Mouse (Mus musculus): ENCODE measurements at regions not wholly inside any gene's neighbourhood (a gene's known extent, or its start where the extent isn't known, plus 50 kb on each side); places are given as distances from the start of the nearest gene placed in this dataset.

- TF ChIP-seq CTCF (IDR thresholded peaks at IDR 0.05) = no peak
- no peak for TF ChIP-seq EP300 (IDR thresholded peaks at IDR 0.05)
- no peak overlapping the region for H3K9ac ChIP-seq (replicated peaks; ENCODE audit: low read depth)
- no peaks in the 10 kb centered on the region for H3K27me3 ChIP-seq (replicated peaks; ENCODE audit: insufficient read depth, low read length)
- H3K4me3 ChIP-seq (ENCODE audit: low read depth, low read length) = no peak overlapping the region
- 59% methylated on average over 3 of the region's 3 CpGs for WGBS
- no peak overlapping the region for H3K4me2 ChIP-seq (replicated peaks; ENCODE audit: low read depth, low read length)
- DNase-seq (ENCODE audit: low spot score) = no peak
- no peaks in the 10 kb centered on the region for H3K36me3 ChIP-seq (ENCODE audit: insufficient read depth, low read length)
- no peaks in the 10 kb centered on the region for H3K4me1 ChIP-seq (ENCODE audit: insufficient read depth, low read depth, low read length)
- no peaks in the 10 kb centered on the region for H3K9me3 ChIP-seq (ENCODE audit: low read length)
- ATAC-seq = no peak
- no peak overlapping the region for H3K27ac ChIP-seq (ENCODE audit: low read length)
These were observed 199.8 kb downstream of the Fam198b start for GRCm38 (mm10) chr3:80084168-80084567.

GRCm38 (mm10) chr3:80099625-80100024 is 215.3 kb downstream of the Fam198b start:
- ATAC-seq = no peak

GRCm38 (mm10) chr3:80120177-80120736 is 235.9 kb downstream of the Fam198b start:
- DNase-seq (ENCODE audit: low spot score) = no peak
- H3K27ac ChIP-seq (ENCODE audit: low read length) = no peak overlapping the region
- H3K4me1 ChIP-seq (ENCODE audit: insufficient read depth, low read depth, low read length) = no peaks in the 10 kb centered on the region
- H3K4me2 ChIP-seq (replicated peaks; ENCODE audit: low read depth, low read length) = no peak overlapping the region
- 50% methylated on average over 1 of the region's 1 CpGs for WGBS
- TF ChIP-seq EP300 (IDR thresholded peaks at IDR 0.05) = no peak
- TF ChIP-seq CTCF (IDR thresholded peaks at IDR 0.05) = no peak
- H3K9ac ChIP-seq (replicated peaks; ENCODE audit: low read depth) = no peak overlapping the region
- H3K9me3 ChIP-seq (ENCODE audit: low read length) = no peaks in the 10 kb centered on the region
- no peaks in the 10 kb centered on the region for H3K27me3 ChIP-seq (replicated peaks; ENCODE audit: insufficient read depth, low read length)
- no peaks in the 10 kb centered on the region for H3K36me3 ChIP-seq (ENCODE audit: insufficient read depth, low read length)
- no peak for ATAC-seq
- no peak overlapping the region for H3K4me3 ChIP-seq (ENCODE audit: low read depth, low read length)

More at GRCm38 (mm10) chr3:80099625-80100024, 215.3 kb downstream of the Fam198b start:
- no peak overlapping the region for H3K27ac ChIP-seq (ENCODE audit: low read length)
- no peaks in the 10 kb centered on the region for H3K36me3 ChIP-seq (ENCODE audit: insufficient read depth, low read length)
- H3K9ac ChIP-seq (replicated peaks; ENCODE audit: low read depth) = no peak overlapping the region
- peak; percentile 7 for DNase-seq (ENCODE audit: low spot score)
- no peak overlapping the region for H3K4me2 ChIP-seq (replicated peaks; ENCODE audit: low read depth, low read length)
- 75% methylated on average over 3 of the region's 3 CpGs for WGBS
- H3K27me3 ChIP-seq (replicated peaks; ENCODE audit: insufficient read depth, low read length) = no peaks in the 10 kb centered on the region
- TF ChIP-seq EP300 (IDR thresholded peaks at IDR 0.05) (no peak), CTCF (IDR thresholded peaks at IDR 0.05) (no peak)
- H3K9me3 ChIP-seq (ENCODE audit: low read length) = no peaks in the 10 kb centered on the region
- no peaks in the 10 kb centered on the region for H3K4me1 ChIP-seq (ENCODE audit: insufficient read depth, low read depth, low read length)
- no peak overlapping the region for H3K4me3 ChIP-seq (ENCODE audit: low read depth, low read length)

- TF ChIP-seq EP300 (IDR thresholded peaks at IDR 0.05) = no peak
- TF ChIP-seq CTCF (IDR thresholded peaks at IDR 0.05) = no peak
- no peak overlapping the region for H3K9ac ChIP-seq (replicated peaks; ENCODE audit: low read depth)
- H3K27me3 ChIP-seq (replicated peaks; ENCODE audit: insufficient read depth, low read length) = no peaks in the 10 kb centered on the region
- no peak overlapping the region for H3K4me2 ChIP-seq (replicated peaks; ENCODE audit: low read depth, low read length)
- no peak overlapping the region for H3K27ac ChIP-seq (ENCODE audit: low read length)
- WGBS = 62% methylated on average over 6 of the region's 6 CpGs
- H3K9me3 ChIP-seq (ENCODE audit: low read length) = no peaks in the 10 kb centered on the region
- ATAC-seq (no peak), DNase-seq (ENCODE audit: low spot score) (no peak)
- H3K36me3 ChIP-seq (ENCODE audit: insufficient read depth, low read length) = no peaks in the 10 kb centered on the region
- no peaks in the 10 kb centered on the region for H3K4me1 ChIP-seq (ENCODE audit: insufficient read depth, low read depth, low read length)
- no peak overlapping the region for H3K4me3 ChIP-seq (ENCODE audit: low read depth, low read length)
These were observed 239.3 kb downstream of the Fam198b start for GRCm38 (mm10) chr3:80123666-80124065.

DNA sequence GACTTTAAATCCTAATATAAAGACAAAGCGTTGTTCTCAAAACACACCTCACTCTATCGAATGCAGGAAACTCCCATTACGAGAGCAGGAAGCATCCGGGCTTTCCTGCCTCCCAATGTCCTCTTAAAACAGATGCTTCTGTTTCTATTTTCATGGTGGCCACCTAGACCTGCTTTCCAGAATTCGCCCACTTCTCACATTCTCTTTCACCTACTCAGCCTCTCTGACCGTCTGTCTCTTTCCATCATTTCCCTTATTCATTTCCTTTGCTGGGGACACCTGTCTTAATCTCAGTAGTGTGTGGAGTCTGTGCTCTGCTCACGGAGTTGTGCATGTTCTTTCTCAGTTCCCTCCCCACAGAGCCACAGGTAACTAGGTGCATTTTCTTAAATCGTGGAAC is 240.3 kb downstream of the Fam198b start:
- Histone ChIP-seq H3K27me3 (replicated peaks; ENCODE audit: insufficient read depth, low read length) (no peaks in the 10 kb centered on the region), H3K27ac (ENCODE audit: low read length) (no peak overlapping the region), H3K9ac (replicated peaks; ENCODE audit: low read depth) (no peak overlapping the region), H3K36me3 (ENCODE audit: insufficient read depth, low read length) (no peaks in the 10 kb centered on the region), H3K9me3 (ENCODE audit: low read length) (no peaks in the 10 kb centered on the region), H3K4me3 (ENCODE audit: low read depth, low read length) (no peak overlapping the region), H3K4me1 (ENCODE audit: insufficient read depth, low read depth, low read length) (no peaks in the 10 kb centered on the region), H3K4me2 (replicated peaks; ENCODE audit: low read depth, low read length) (no peak overlapping the region)
- TF ChIP-seq CTCF (IDR thresholded peaks at IDR 0.05) (no peak), EP300 (IDR thresholded peaks at IDR 0.05) (no peak)
- ATAC-seq (no peak), DNase-seq (ENCODE audit: low spot score) (no peak)
- 70% methylated on average over 8 of the region's 8 CpGs for WGBS

GRCm38 (mm10) chr3:80141697-80142096 is 257.4 kb downstream of the Fam198b start:
- no peak overlapping the region for H3K27ac ChIP-seq (ENCODE audit: low read length)
- H3K9me3 ChIP-seq (ENCODE audit: low read length) = no peaks in the 10 kb centered on the region
- 84% methylated on average over 1 of the region's 1 CpGs for WGBS
- no peaks in the 10 kb centered on the region for H3K4me1 ChIP-seq (ENCODE audit: insufficient read depth, low read depth, low read length)
- DNase-seq (ENCODE audit: low spot score) (no peak), ATAC-seq (no peak)
- H3K9ac ChIP-seq (replicated peaks; ENCODE audit: low read depth) = no peak overlapping the region
- H3K27me3 ChIP-seq (replicated peaks; ENCODE audit: insufficient read depth, low read length) = no peaks in the 10 kb centered on the region
- TF ChIP-seq CTCF (IDR thresholded peaks at IDR 0.05) = no peak
- TF ChIP-seq EP300 (IDR thresholded peaks at IDR 0.05) = no peak
- no peaks in the 10 kb centered on the region for H3K36me3 ChIP-seq (ENCODE audit: insufficient read depth, low read length)
- no peak overlapping the region for H3K4me3 ChIP-seq (ENCODE audit: low read depth, low read length)
- H3K4me2 ChIP-seq (replicated peaks; ENCODE audit: low read depth, low read length) = no peak overlapping the region

DNA sequence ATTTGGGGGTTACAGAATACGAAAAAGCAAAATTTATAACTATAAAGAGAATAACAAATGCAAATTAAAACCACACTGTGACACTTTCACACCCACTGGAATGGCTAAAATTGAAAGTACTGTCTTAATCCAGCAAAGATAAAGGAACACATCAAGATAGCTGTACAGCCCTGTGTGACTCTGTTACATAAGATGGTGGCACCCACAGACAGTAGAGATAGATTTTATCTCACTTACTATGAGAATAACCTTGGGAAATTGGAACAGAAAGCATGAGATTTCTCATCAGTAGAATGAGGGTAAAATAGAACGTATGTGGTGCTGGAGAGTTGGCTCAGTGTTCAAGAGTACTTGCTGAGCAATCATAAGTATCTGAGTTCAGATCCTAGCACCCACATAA is 276.1 kb downstream of the Fam198b start:
- H3K4me3 ChIP-seq (ENCODE audit: low read depth, low read length) = no peak overlapping the region
- no peaks in the 10 kb centered on the region for H3K36me3 ChIP-seq (ENCODE audit: insufficient read depth, low read length)
- H3K27ac ChIP-seq (ENCODE audit: low read length) = no peak overlapping the region
- no peak for TF ChIP-seq EP300 (IDR thresholded peaks at IDR 0.05)
- TF ChIP-seq CTCF (IDR thresholded peaks at IDR 0.05) = no peak
- H3K4me1 ChIP-seq (ENCODE audit: insufficient read depth, low read depth, low read length) = no peaks in the 10 kb centered on the region
- H3K4me2 ChIP-seq (replicated peaks; ENCODE audit: low read depth, low read length) = no peak overlapping the region
- H3K9me3 ChIP-seq (ENCODE audit: low read length) = no peaks in the 10 kb centered on the region
- ATAC-seq (no peak), DNase-seq (ENCODE audit: low spot score) (no peak)
- H3K27me3 ChIP-seq (replicated peaks; ENCODE audit: insufficient read depth, low read length) = no peaks in the 10 kb centered on the region
- WGBS = 67% methylated on average over 2 of the region's 2 CpGs
- no peak overlapping the region for H3K9ac ChIP-seq (replicated peaks; ENCODE audit: low read depth)

All from lung, postnatal 0 days (tissue).